Mouse (Mus musculus) cerebellum, adult 18-20 months (tissue): Measurements from ENCODE around the gene Trpv5.

Experiments
- DNase-seq, 2 experiments: peaks; one replicate each; pipeline ENCODE4 v3.0.0; 2021

The Trpv5 gene

GRCm38 (mm10) chr6:41680669-41681068 is at the start of gene Trpv5:
Gene Trpv5, minus strand, starts transcription at chr6:41680769.
- DNase-seq, result no peak

GRCm38 (mm10) chr6:41727989-41728609 is 47.5 kb upstream of the Trpv5 start:
- DNase-seq, result no peak

- DNase-seq, result no peak
These were observed 40.9 kb upstream of the Trpv5 start for GRCm38 (mm10) chr6:41721430-41721829.

- DNase-seq, result no peak
These were observed 29.7 kb upstream of the Trpv5 start for GRCm38 (mm10) chr6:41710281-41710680.

GRCm38 (mm10) chr6:41706275-41706674 is 25.7 kb upstream of the Trpv5 start:
- no peak for DNase-seq

GRCm38 (mm10) chr6:41704123-41704522 is 23.6 kb upstream of the Trpv5 start, which contains the start of gene Kel:
Gene Kel, minus strand, starts transcription at chr6:41704339.
- no peak for DNase-seq

- no peak for DNase-seq
These were observed 22.4 kb upstream of the Trpv5 start for GRCm38 (mm10) chr6:41702928-41703327.

- no peak for DNase-seq
These were observed 20.7 kb upstream of the Trpv5 start for GRCm38 (mm10) chr6:41701245-41701644.

GRCm38 (mm10) chr6:41694407-41694806 is 13.8 kb upstream of the Trpv5 start:
- no peak for DNase-seq

GRCm38 (mm10) chr6:41692200-41692599 is 11.6 kb upstream of the Trpv5 start:
- DNase-seq, result no peak

- no peak for DNase-seq
These were observed 5.0 kb upstream of the Trpv5 start for GRCm38 (mm10) chr6:41685596-41685995.

GRCm38 (mm10) chr6:41684911-41685310 is 4.3 kb upstream of the Trpv5 start:
- no peak for DNase-seq

- DNase-seq, result no peak
These were observed 3.6 kb upstream of the Trpv5 start, which contains the start of gene Llcfc1 for GRCm38 (mm10) chr6:41684131-41684530. Gene Llcfc1, plus strand, starts transcription at chr6:41684431.

- no peak for DNase-seq
These were observed 1.1 kb upstream of the Trpv5 start for GRCm38 (mm10) chr6:41681656-41682055.

GRCm38 (mm10) chr6:41676530-41676929 is 4.0 kb downstream of the Trpv5 start:
- no peak for DNase-seq

- no peak for DNase-seq
These were observed 18.2 kb downstream of the Trpv5 start for GRCm38 (mm10) chr6:41662320-41662719.

GRCm38 (mm10) chr6:41658487-41658886 is 22.1 kb downstream of the Trpv5 start:
- no peak for DNase-seq

- DNase-seq, result no peak
These were observed 25.9 kb downstream of the Trpv5 start for GRCm38 (mm10) chr6:41654648-41655047.

- no peak for DNase-seq
These were observed 27.4 kb downstream of the Trpv5 start for GRCm38 (mm10) chr6:41653173-41653572.

- no peak for DNase-seq
These were observed 33.9 kb downstream of the Trpv5 start for GRCm38 (mm10) chr6:41646672-41647071.

GRCm38 (mm10) chr6:41646220-41646619 is 34.3 kb downstream of the Trpv5 start:
- DNase-seq, result no peak

- no peak for DNase-seq
These were observed 37.3 kb downstream of the Trpv5 start for GRCm38 (mm10) chr6:41643227-41643626.

- no peak for DNase-seq
These were observed 37.8 kb downstream of the Trpv5 start for GRCm38 (mm10) chr6:41642765-41643164.

- DNase-seq, result no peak
These were observed 39.2 kb downstream of the Trpv5 start for GRCm38 (mm10) chr6:41641173-41641866.

GRCm38 (mm10) chr6:41640449-41640848 is 40.1 kb downstream of the Trpv5 start:
- DNase-seq, result no peak
